Mouse (Mus musculus) stomach, postnatal 0 days (tissue): ENCODE measurements at regions not wholly inside any gene's neighbourhood (a gene's known extent, or its start where the extent isn't known, plus 50 kb on each side); places are given as distances from the start of the nearest gene placed in this dataset.
"Not testable (repeated sequence)": the region's sequence is repeated elsewhere in the genome, so short reads cannot be mapped to it uniquely, and the experiment has no call there.

Source experiments
- ATAC-seq: fragments of 200-750 bp; cut with Nextera tagmentation; 2 replicates; pipeline ENCODE4 v1.8.0; 2017; ENCODE audit not compliant: low FRiP score, low TSS enrichment
- DNase-seq: peaks from one replicate; pipeline ENCODE4 v3.0.0-alpha.2; 2016; ENCODE audit warnings: low spot score
- H3K27ac ChIP-seq: fragments of 300-500 bp; sonication (generic); replicated peaks from 2 replicates; pipeline ENCODE4 v1.5.1; 2014; ENCODE audit warnings: mild to moderate bottlenecking, control low read depth
- H3K27me3 ChIP-seq: fragments of 300-500 bp; sonication (generic); 2 replicates; pipeline ENCODE4 v1.6.1; 2014; ENCODE audit warnings: low read length; ENCODE audit not compliant: control insufficient read depth, insufficient read depth
- H3K36me3 ChIP-seq: fragments of 300-500 bp; sonication (generic); 2 replicates; pipeline ENCODE4 v1.6.1; 2014; ENCODE audit warnings: low read length, mixed read lengths; ENCODE audit not compliant: control insufficient read depth, insufficient read depth
- H3K4me1 ChIP-seq: fragments of 300-500 bp; sonication (generic); replicated peaks from 2 replicates; pipeline ENCODE4 v1.6.1; 2014; ENCODE audit warnings: antibody characterized with exemption; ENCODE audit not compliant: control insufficient read depth, insufficient read depth
- H3K4me2 ChIP-seq: fragments of 300-500 bp; sonication (generic); replicated peaks from 2 replicates; pipeline ENCODE4 v1.6.1; 2014; ENCODE audit warnings: low read depth, mild to moderate bottlenecking, control low read depth, moderate library complexity
- H3K4me3 ChIP-seq: fragments of 300-500 bp; sonication (generic); 2 replicates; pipeline ENCODE4 v1.5.1; 2014; ENCODE audit warnings: low read depth, low read length, control low read depth
- H3K9ac ChIP-seq: fragments of 300-500 bp; sonication (generic); 2 replicates; pipeline ENCODE4 v1.6.1; 2014; ENCODE audit warnings: mild to moderate bottlenecking, low read length, control low read depth, mixed read lengths
- H3K9me3 ChIP-seq: fragments of 300-500 bp; sonication (generic); 2 replicates; pipeline ENCODE4 v1.6.1; 2016; ENCODE audit warnings: low read length; ENCODE audit not compliant: control insufficient read depth
- CTCF ChIP-seq: IDR thresholded peaks from 2 replicates; pipeline ENCODE4 v1.5.1; 2016; ENCODE audit warnings: antibody characterized with exemption, low read depth, mild to moderate bottlenecking, moderate library complexity
- EP300 ChIP-seq: optimal IDR thresholded peaks from 2 replicates; pipeline ENCODE3; 2016; ENCODE audit warnings: antibody characterized with exemption
- WGBS: fragments of 180-500 bp; shearing (Covaris S2); extraction: QIAGEN DNeasy Blood & Tissue Kit; methylation state at CpG from one replicate; pipeline ENCODE4 v1.1.7; 2014; 5-methylcytosine and 5-hydroxymethylcytosine counted together

GRCm38 (mm10) chr7:116620381-116620780 lies 116.2 kb downstream of the Nucb2 start:
- TF ChIP-seq EP300 (no peak), CTCF (no peak)
- Histone ChIP-seq H3K9me3 (no peaks in the 10 kb centered on the region), H3K27me3 (no peaks in the 10 kb centered on the region), H3K9ac (no peak overlapping the region), H3K27ac (no peak overlapping the region), H3K4me2 (no peak overlapping the region), H3K36me3 (no peaks in the 10 kb centered on the region), H3K4me1 (no peaks in the 10 kb centered on the region), H3K4me3 (no peak overlapping the region)
- DNase-seq, result no peak
- ATAC-seq, result no peak
- 64% methylated on average over 4 of the region's 4 CpGs for WGBS

- no peaks in the 10 kb centered on the region for H3K27me3 ChIP-seq
- H3K27ac ChIP-seq, result no peak overlapping the region
- no peak overlapping the region for H3K4me3 ChIP-seq
- no peaks in the 10 kb centered on the region for H3K4me1 ChIP-seq
- no peak for TF ChIP-seq CTCF
- TF ChIP-seq EP300, result no peak
- no peak overlapping the region for H3K4me2 ChIP-seq
- H3K36me3 ChIP-seq, result no peaks in the 10 kb centered on the region
- WGBS, result 46% methylated on average over 3 of the region's 3 CpGs
- no peaks in the 10 kb centered on the region for H3K9me3 ChIP-seq
- no peak overlapping the region for H3K9ac ChIP-seq
- ATAC-seq (no peak), DNase-seq (no peak)
Measured at GRCm38 (mm10) chr7:116633210-116633609, 129.0 kb downstream of the Nucb2 start.

GRCm38 (mm10) chr7:116644902-116645650 lies 140.9 kb downstream of the Nucb2 start:
- WGBS, result 55% methylated on average over 10 of the region's 10 CpGs
- H3K9me3 ChIP-seq, result no peaks in the 10 kb centered on the region
- TF ChIP-seq CTCF (peak; percentile 88), EP300 (no peak)
- ATAC-seq (no peak), DNase-seq (peak; percentile 61)
- no peak overlapping the region for H3K9ac ChIP-seq
- no peaks in the 10 kb centered on the region for H3K4me1 ChIP-seq
- H3K27me3 ChIP-seq, result no peaks in the 10 kb centered on the region
- no peak overlapping the region for H3K4me3 ChIP-seq
- no peaks in the 10 kb centered on the region for H3K36me3 ChIP-seq
- H3K4me2 ChIP-seq, result no peak overlapping the region
- no peak overlapping the region for H3K27ac ChIP-seq

GRCm38 (mm10) chr7:116654466-116654865 lies 150.3 kb downstream of the Nucb2 start:
- no peak for TF ChIP-seq CTCF
- H3K9me3 ChIP-seq, result no peaks in the 10 kb centered on the region
- no peaks in the 10 kb centered on the region for H3K36me3 ChIP-seq
- H3K4me3 ChIP-seq, result no peak overlapping the region
- no peak overlapping the region for H3K4me2 ChIP-seq
- H3K27ac ChIP-seq, result no peak overlapping the region
- no peaks in the 10 kb centered on the region for H3K4me1 ChIP-seq
- no peak for ATAC-seq
- no peak overlapping the region for H3K9ac ChIP-seq
- no peak for DNase-seq
- no peaks in the 10 kb centered on the region for H3K27me3 ChIP-seq
- WGBS, result 50% methylated on average over 10 of the region's 10 CpGs

GRCm38 (mm10) chr7:116657040-116657439 lies 152.9 kb downstream of the Nucb2 start:
- not testable (repeated sequence) for H3K4me1 ChIP-seq, H3K27ac ChIP-seq, H3K9ac ChIP-seq, H3K36me3 ChIP-seq, H3K4me3 ChIP-seq, DNase-seq, H3K4me2 ChIP-seq, ATAC-seq, H3K27me3 ChIP-seq, H3K9me3 ChIP-seq
- 91% methylated on average over 6 of the region's 6 CpGs for WGBS
- peak; percentile 33 for TF ChIP-seq CTCF

GRCm38 (mm10) chr7:116665581-116665980 lies 161.4 kb downstream of the Nucb2 start:
- Histone ChIP-seq H3K9me3 (no peaks in the 10 kb centered on the region), H3K4me1 (no peaks in the 10 kb centered on the region), H3K36me3 (no peaks in the 10 kb centered on the region), H3K27me3 (no peaks in the 10 kb centered on the region), H3K9ac (no peak overlapping the region), H3K4me2 (no peak overlapping the region), H3K4me3 (no peak overlapping the region), H3K27ac (no peak overlapping the region)
- TF ChIP-seq EP300 (no peak), CTCF (no peak)
- ATAC-seq, result no peak
- DNase-seq, result no peak
- 77% methylated on average over 15 of the region's 15 CpGs for WGBS
